Mouse (Mus musculus) thymus, adult 2 months (tissue): ENCODE measurements around the gene Dkk3. TPM values are rescaled to one million over a fixed set of nuclear protein-coding genes. Genes with fewer than 3 reads are reported as not detected.

Experiments used
- DNase-seq: peaks from one replicate; pipeline ENCODE4 v3.0.0; 2021
- H3K27ac ChIP-seq: fragments of 200-500 bp; 2 replicates; pipeline ENCODE4 v1.5.1; 2012; ENCODE audit warnings: low read length, control low read depth; ENCODE audit not compliant: control insufficient read depth, insufficient read depth
- H3K27me3 ChIP-seq: fragments of 200-500 bp; 2 replicates; pipeline ENCODE4 v1.6.1; 2012; ENCODE audit warnings: mild to moderate bottlenecking, low read length, moderate library complexity, mixed read lengths; ENCODE audit not compliant: control insufficient read depth, insufficient read depth
- H3K36me3 ChIP-seq: fragments of 200-500 bp; 2 replicates; pipeline ENCODE4 v1.6.1; 2012; ENCODE audit warnings: mild to moderate bottlenecking, low read length, moderate library complexity; ENCODE audit not compliant: control insufficient read depth, insufficient read depth
- H3K4me1 ChIP-seq: fragments of 200-500 bp; replicated peaks from 2 replicates; pipeline ENCODE4 v1.6.1; 2012; ENCODE audit warnings: low read length; ENCODE audit not compliant: control insufficient read depth, insufficient read depth
- H3K4me3 ChIP-seq: fragments of 200-500 bp; 2 replicates; pipeline ENCODE4 v1.5.1; 2012; ENCODE audit warnings: mild to moderate bottlenecking, low read length, control low read depth, moderate library complexity; ENCODE audit not compliant: control insufficient read depth, insufficient read depth
- CTCF ChIP-seq: fragments of 200-500 bp; IDR thresholded peaks from 2 replicates; pipeline ENCODE4 v1.5.1; 2012; ENCODE audit warnings: mild to moderate bottlenecking, control low read depth, low read length, moderate library complexity, borderline replicate concordance; ENCODE audit not compliant: control insufficient read depth, poor library complexity, insufficient read depth; ENCODE audit errors: extremely low read depth
- POLR2A ChIP-seq: fragments of 200-500 bp; IDR thresholded peaks from 2 replicates; pipeline ENCODE4 v1.6.1; 2012; ENCODE audit warnings: mild to moderate bottlenecking, low read length, control low read depth, moderate library complexity; ENCODE audit not compliant: control insufficient read depth, poor library complexity, insufficient read depth; ENCODE audit errors: extremely low read depth
- WGBS: fragments of 180-500 bp; shearing (Covaris S2); methylation state at CpG from one replicate; pipeline ENCODE4 v1.1.7; 2018; 5-methylcytosine and 5-hydroxymethylcytosine counted together
- polyA plus RNA-seq: library from polyadenylated mRNA; depleted of rRNA; stranded (reverse); fragments of >200 nt; gene quantifications from 2 replicates; pipeline ENCODE4 v1.2.3, GENCODE M21; 2012

The Dkk3 gene
- polyA plus RNA-seq, 1 experiment, result 5.9 TPM

DNA sequence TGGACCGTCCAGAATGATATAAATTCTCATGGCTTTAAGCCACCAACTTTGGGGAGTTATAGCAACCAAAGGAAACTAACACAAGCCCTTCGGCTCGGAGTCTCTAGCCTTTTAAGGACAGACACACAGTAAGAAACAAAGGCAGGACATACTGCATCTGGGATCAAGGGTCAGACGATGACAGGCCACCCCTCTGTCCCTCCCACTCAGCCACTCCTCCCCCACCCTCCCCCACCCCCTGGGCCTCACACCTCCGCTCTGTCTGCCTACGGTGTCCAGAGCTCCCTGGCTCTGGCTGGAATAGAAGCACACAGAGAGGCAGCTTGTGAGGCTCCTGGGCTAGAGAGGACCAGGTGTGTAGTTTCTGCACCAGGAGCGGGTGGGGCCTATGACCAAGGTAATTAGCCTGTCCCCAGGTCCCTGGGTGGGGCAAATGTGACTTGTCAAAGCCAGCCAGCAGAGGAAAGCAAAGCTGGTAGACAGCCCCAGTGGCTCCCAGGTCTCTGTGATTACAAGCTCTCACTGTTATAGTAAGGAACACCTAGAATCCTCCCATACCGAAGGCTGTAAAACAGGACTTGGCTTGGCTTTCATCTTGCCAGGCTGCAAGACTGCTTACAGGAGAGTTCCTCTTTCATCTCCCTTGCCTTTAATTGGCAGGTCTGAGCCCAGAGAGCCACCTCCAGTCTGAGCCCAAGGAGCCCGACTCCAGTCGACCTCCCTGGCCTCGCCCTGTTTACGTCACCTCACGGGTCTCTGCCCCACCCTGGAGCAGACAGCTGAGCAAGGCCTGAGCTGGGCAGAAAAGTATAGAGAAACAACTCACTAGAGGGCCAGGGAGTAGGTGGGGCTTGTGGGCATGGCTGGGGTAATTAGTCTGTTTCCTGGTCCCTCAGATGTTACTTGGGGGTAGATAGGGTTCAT lies 28.9 kb upstream of the Dkk3 start:
- DNase-seq, result no peak
- TF ChIP-seq CTCF (no peak), POLR2A (no peak)
- Histone ChIP-seq H3K27me3 (no peaks in the 10 kb centered on the region), H3K4me1 (no peaks in the 10 kb centered on the region), H3K36me3 (no peaks in the 10 kb centered on the region), H3K27ac (no peak overlapping the region), H3K4me3 (no peak overlapping the region)
- 64% methylated on average over 13 of the region's 13 CpGs for WGBS

DNA sequence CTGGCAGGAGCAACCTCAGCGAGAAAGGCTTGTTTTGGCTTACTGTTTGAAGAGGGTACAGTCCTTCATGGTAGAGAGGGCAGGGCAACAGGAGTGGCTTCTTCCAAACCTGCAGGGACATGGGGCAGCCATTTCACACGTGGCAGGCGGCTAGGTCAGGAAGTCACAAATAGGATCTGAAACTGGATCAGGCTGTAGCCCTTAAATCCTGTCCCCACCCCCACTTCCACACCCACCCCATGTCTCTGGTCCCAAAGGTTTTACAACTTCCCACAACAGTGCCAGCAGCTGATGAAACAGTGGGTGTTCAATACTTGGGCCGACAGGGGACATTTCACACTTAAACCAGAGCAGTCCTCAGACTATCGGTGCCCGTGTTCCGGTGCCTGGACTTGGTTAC lies 28.0 kb upstream of the Dkk3 start:
- no peak overlapping the region for H3K27ac ChIP-seq
- no peaks in the 10 kb centered on the region for H3K4me1 ChIP-seq
- H3K27me3 ChIP-seq, result no peaks in the 10 kb centered on the region
- no peak for DNase-seq
- TF ChIP-seq CTCF (no peak), POLR2A (no peak)
- 88% methylated on average over 7 of the region's 7 CpGs for WGBS
- no peak overlapping the region for H3K4me3 ChIP-seq
- H3K36me3 ChIP-seq, result no peaks in the 10 kb centered on the region

DNA sequence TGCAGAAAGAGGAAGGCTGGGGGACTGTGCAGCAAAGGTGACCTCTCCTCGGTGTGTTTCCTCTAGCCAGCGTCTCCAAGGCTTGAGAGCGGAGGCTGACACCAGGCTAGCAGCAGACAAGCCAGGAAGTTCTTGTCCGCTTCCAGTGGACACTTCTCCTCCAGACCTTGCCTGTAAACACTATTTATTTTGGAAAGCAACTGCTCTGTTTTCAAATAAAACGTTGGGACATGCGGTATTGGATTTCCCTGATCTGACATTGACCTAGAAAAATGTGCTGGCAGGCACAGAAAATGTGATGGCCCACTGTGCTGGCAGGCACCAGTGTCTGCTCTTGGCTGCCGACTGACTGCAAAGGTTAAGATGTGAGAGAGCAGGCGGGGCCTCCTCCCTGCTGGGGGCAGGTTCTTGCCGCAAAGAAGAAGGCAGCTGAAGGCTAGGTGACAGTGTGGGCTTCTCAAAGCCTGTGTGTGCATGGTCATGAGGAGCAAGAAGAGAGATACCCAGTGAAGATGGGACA lies 26.4 kb upstream of the Dkk3 start:
- WGBS, result 85% methylated on average over 9 of the region's 9 CpGs
- no peak for TF ChIP-seq POLR2A
- no peak for TF ChIP-seq CTCF
- H3K27ac ChIP-seq, result no peak overlapping the region
- H3K36me3 ChIP-seq, result no peaks in the 10 kb centered on the region
- H3K4me1 ChIP-seq, result no peaks in the 10 kb centered on the region
- H3K27me3 ChIP-seq, result no peaks in the 10 kb centered on the region
- H3K4me3 ChIP-seq, result no peak overlapping the region
- DNase-seq, result no peak

GRCm38 (mm10) chr7:112184519-112185225 lies 25.8 kb upstream of the Dkk3 start:
- no peak for DNase-seq
- Histone ChIP-seq H3K36me3 (no peaks in the 10 kb centered on the region), H3K4me3 (no peak overlapping the region), H3K4me1 (no peaks in the 10 kb centered on the region), H3K27me3 (no peaks in the 10 kb centered on the region), H3K27ac (no peak overlapping the region)
- TF ChIP-seq CTCF, result no peak
- 91% methylated on average over 6 of the region's 6 CpGs for WGBS

DNA sequence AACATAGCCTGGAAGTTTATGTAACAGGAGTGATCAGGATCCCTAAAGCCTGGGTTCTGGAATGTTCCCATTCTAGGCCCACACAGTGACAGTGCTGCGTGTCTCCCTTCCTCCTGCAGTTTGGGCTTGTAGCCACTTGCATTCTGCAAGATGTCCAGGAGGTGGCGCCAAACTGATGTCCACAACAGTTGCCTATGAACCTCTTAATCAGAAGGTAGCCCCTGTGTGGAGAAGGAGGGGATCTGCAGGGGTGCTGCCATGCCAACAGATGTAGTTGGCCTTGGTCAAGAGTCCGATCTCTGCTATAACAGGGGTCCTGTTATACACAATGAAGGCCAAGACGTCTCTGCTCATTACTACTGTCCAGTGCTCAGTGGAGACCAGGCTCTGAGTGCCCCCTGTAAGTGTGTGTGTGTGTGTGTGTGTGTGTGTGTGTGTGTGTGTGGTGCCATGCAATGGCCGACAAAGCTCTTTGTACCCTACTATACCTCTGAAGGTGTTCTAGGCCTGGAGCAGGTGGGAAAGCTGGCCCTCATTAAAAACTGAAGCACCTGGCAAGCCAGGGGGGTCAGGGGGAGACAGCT lies 24.5 kb upstream of the Dkk3 start:
- 40% methylated on average over 5 of the region's 5 CpGs for WGBS
- TF ChIP-seq CTCF (peak; percentile 69; the same call in 1 of the 2 replicates), POLR2A (no peak)

DNA sequence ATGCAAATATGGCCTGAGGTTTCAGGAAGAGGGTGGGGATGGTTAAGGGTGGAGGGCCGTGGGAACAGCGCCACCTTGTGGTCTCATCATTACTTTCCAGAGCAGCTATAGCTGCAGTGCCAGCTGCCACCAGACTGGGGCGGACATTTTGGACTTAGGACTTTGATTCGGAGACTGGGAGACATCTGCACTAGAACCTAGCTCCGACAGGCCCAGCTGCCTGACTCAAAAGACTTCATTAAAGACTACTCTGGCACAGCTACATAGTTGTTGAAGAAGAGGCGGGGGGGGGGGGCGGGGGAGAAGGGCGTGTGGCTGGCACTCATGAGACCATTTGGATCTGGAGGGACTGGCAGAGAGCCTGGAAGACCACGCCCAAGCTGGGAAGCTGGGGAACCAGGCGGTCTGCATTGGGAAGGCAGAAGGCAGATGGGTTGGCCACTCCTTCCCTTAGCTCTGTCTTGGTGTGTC lies 21.4 kb upstream of the Dkk3 start:
- DNase-seq, result peak; percentile 70
- no peak for TF ChIP-seq POLR2A
- peak; percentile 88 for TF ChIP-seq CTCF
- Histone ChIP-seq H3K27ac (no peak overlapping the region), H3K4me3 (no peak overlapping the region), H3K4me1 (no peaks in the 10 kb centered on the region), H3K27me3 (no peaks in the 10 kb centered on the region), H3K36me3 (no peaks in the 10 kb centered on the region)
- WGBS, result 19% methylated on average over 8 of the region's 10 CpGs

More for the DNA sequence above, 24.5 kb upstream of the Dkk3 start:
- no peaks in the 10 kb centered on the region for H3K36me3 ChIP-seq
- peak; percentile 84 for DNase-seq
- no peaks in the 10 kb centered on the region for H3K27me3 ChIP-seq
- H3K27ac ChIP-seq, result no peak overlapping the region
- no peaks in the 10 kb centered on the region for H3K4me1 ChIP-seq
- no peak overlapping the region for H3K4me3 ChIP-seq
